Mouse (Mus musculus): Measurements from ENCODE around the gene Uqcrfs1. TPM values are rescaled to one million over a fixed set of nuclear protein-coding genes. Genes with fewer than 3 reads are reported as not detected.

The Uqcrfs1 gene
- polyA plus RNA-seq, 1 experiment: 123 TPM

DNA sequence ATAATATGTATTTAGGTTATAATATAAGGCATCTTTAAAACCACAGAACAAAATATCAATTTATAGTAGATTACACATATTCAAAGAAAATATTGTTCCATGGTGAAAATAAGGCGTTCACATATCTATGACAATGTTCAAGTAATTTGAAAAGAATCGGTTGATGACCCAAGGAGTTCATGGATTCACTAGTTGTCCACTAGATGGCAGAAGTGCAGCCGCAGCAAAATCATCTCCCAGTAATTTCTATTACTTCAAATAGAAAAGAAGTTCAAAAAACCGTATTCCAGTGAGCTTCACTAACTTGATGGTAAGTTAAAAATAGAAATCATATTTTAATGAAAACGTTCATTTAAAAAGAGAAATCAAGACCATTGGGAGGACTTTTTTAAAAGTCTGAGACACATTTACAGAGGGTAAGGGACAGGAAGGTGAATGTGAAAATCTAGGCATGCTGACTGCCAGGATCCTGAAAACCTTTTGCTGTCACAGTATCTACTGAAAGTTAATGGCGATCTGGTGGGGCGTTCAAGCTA lies 43.2 kb downstream of the Uqcrfs1 start:
- no peak for DNase-seq (ENCODE audit: low read depth)

Other genes with a start within 250 kb of the Uqcrfs1 start
- 7.8 and 10.9 TPM in 2 replicates for gene Agtr1a, start 208.9 kb downstream of the Uqcrfs1 start, polyA plus RNA-seq (2012; rRNA removed)
- gene Dusp22, start 114.6 kb upstream of the Uqcrfs1 start, polyA plus RNA-seq (2012; rRNA removed): 21.0 and 22.4 TPM in 2 replicates
- 2.3 and 2.5 TPM in 2 replicates for gene Irf4, start 203.9 kb upstream of the Uqcrfs1 start, polyA plus RNA-seq (2012; rRNA removed)

All from gonadal fat pad, adult 2 months (tissue).